Mouse (Mus musculus): ENCODE measurements around the gene Rnf157.

Rnf157 gene

DNA sequence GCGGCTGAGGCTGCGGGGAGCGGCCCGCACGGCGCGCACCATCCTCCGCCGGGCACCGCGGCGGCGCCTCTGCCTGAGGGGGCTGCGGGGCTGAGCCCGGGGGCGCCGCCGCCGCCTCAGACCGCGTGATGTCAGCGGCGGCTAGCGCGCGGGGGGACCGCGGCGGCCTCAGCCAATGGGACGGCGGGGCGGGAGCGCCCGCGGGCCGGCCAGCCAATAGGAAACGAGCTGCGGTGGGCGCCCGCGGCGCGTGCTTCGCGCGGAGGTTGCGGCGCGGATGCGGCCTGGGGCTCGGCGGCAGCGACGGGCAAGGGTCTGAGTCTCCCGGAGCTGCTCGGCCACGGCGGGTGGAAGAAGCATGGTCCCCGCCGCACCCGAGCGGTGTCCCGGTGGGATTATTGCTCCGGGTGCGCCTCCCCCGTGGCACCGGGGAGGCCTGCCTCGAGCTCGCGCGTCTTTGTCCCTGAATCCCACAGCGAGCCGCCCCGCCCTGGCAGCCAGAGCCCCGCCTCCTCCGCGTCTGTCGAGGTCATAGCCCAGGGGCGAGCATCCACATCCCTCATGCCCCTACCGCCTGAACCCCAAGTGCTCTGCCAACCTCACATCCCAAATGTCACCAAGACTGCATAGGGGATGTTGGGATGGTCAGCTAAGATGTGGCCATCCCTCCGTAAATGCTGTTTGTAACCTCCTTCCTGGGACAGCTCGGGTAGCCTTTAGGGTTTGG lies at the start of gene Rnf157:
Rnf157 (minus strand) TSS at position 129 of the 727 bp plus-strand sequence.
- DNase-seq: peak; percentile 89

GRCm38 (mm10) chr11:116459786-116460185 lies 47.0 kb upstream of the Rnf157 start:
- DNase-seq: no peak

DNA sequence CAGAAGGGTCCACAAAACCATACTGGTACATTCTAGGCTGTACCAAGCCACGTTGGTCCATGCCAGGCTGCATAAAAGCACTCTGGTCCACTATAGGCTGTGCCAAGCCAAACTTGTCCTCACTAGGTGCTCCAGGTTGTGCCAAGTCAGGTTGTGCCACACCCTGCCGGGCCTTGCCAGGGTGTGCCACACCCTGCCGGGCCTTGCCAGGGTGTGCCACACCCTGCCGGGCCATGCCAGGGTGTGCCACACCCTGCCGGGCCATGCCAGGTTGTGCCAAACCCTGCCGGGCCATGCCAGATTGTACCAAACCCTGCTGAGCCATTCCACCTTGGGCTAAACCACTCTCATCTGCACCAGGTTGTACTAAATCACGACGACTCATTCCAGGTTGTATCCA lies 43.4 kb upstream of the Rnf157 start:
- DNase-seq: no peak

GRCm38 (mm10) chr11:116453889-116454288 lies 41.1 kb upstream of the Rnf157 start:
- peak; percentile 44 for DNase-seq

- DNase-seq: no peak
Measured at GRCm38 (mm10) chr11:116449341-116449740, 36.5 kb upstream of the Rnf157 start.

DNA sequence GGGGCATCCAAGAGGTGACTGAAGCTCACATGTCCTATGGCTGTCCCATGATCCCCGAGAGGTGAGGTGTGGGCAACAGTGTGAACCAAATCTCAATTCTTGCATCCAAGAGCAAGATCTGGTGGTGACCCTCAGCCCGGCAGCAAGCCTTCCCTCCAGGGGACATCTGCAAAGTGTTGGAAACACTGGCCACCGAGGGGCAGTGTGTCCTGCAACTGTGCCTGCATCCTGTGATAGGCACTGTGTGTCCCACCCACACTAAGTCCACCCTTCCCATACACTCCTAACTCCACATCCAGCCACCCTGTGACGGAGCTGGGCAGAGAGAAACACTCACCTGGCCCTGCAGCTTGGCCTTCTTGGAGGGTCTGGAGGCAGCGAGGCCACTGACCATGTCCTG lies 35.0 kb upstream of the Rnf157 start:
- DNase-seq: no peak

DNA sequence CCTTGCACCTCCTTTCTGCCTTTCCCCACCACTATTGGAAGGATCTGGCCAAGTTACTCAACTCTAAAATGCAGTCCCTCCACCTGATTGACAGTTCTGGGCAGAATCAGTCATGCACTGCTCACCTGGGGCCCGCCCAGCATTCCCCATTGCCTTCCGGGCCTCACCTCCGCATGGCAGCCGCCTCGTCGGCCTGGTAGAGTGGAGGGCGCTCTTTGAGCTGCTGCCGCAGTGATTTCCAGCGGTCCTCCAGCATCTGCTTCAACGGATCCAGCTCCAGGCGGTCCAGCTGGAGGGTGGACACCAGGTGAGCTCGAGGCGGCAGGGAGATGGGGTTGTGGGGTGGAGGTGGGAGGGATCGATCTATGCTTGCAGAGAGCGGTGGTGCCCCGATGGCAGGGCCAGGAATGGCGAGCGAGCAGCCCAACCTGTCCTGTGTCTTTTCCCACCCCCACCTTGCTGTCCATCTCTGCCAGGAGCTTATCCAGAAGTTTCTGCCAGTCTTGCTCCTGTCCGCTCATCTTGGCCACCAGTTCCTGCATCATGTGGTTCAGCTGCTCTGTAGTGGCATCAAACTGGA lies 33.6 kb upstream of the Rnf157 start:
- DNase-seq: no peak

GRCm38 (mm10) chr11:116445596-116446307 lies 32.9 kb upstream of the Rnf157 start:
- peak; percentile 95 for DNase-seq

- no peak for DNase-seq
Measured at GRCm38 (mm10) chr11:116443935-116444334, 31.1 kb upstream of the Rnf157 start.

DNA sequence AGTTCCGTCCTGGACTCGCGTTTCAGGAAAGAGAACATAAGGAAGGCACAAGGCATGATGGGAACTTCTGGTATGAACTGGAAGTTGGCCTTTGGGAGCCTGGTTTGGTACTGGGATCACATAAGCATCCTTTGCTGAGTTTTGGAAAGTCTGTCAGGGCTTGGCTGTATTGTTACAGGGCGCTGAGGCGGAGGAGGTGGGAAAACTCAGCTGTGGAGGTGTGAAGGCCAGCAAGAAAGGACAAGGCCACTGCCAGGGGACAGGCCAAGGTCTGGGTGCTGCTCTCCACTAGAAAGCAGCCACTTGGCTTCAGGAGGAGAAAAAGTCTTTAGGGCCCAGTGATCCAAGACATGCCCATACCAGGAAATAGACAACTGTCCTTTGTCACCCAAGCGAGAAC lies 30.5 kb upstream of the Rnf157 start:
- DNase-seq: no peak

GRCm38 (mm10) chr11:116442867-116443177 lies 30.0 kb upstream of the Rnf157 start:
- DNase-seq: no peak

GRCm38 (mm10) chr11:116442129-116442866 lies 29.5 kb upstream of the Rnf157 start:
- DNase-seq: no peak

DNA sequence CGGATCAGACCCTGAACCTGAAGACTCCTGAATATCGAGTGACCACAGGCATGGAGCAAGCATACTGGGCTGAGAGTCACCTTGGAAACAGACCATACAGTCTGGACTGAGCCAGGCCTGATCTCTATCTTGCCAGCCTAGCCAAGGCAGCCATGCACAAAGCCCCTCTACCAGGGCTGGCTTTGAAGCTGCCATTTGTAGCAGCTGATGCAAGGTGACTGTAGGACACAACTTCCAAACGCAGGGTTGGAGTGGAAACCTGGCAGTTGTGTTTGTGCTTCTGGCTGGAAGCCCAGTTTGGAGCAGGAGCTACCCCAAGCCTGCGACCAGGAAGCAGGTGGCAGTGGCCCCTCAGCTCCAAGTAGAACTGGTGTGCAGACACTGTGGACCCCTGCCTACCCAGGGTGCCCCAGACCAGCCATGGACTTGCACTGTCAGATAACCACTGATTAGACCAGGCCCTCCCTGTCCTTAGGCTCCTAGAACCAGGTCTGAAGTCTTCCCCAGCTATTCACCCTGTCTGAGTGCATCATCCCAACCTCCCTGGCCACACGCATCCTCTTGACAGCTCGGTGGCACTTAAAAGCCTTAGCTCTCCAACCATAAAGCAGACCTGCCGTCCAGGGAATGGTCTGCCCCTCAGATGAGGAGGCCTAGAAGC lies 27.7 kb upstream of the Rnf157 start:
- no peak for DNase-seq

DNA sequence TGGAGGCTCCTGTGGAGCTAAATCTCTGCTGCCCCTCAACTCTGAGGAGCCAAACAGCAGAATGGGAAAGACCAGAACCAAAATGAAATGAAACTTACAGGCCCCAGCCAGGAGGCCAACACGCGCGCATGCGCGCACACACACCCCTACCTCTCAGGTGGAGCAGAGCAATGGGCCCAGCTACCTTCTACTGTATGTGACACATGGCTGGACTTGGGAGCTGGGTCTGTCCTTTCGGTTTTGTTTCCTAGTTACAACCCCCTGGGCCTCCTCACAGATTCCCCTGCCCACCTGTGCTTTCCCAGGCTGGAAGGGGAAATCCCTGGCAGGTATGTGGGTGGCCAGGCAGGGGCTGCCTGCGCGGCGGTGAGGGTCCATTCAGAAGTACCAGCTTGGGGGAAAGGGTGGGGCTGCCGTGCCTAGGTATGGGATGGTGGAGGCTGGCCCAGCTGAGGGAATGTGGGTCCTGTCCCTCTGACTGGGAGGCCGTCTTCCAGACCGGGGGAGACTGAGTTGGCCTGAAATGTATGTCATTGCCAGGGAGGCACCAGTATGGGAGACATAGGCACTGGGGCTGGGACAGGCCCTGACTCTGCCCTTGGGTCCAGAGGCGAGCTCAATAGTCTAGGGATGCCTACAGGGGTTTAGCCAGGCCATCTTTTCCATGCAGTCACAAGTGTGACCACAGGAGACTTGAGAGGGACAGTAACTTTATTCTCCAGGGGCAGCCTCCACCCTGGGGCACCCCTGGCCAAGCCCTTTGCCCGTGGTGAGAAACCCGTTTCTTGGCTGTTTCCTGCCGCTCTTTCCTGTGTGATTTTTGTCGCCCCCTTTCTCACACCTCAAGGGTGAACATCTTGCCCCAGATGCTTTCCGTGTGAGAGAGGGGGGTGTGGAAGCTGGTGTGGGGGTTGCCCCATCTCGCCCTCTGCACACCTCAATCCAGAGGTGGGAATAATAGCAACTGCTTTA lies 26.7 kb upstream of the Rnf157 start:
- DNase-seq: peak; percentile 66

DNA sequence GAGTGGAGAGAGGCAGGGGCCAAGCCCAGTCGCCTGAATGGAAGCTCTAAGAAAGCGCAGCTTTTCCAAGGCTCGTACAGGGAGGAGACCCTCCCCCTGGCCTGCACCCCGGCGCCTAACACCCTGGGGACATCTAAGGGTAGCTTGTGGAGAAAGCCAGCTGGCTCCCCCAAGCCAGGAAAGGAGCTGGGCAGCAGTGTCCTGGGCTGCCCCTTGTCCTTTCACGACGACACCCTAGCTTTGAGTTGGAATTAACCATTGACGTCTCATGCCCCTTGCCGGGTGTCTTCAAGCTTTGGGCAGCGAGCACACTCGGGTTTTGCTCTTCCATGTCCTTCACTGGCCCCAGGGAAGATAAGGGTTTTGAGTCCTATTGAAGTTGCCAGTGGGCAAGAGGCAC lies 24.7 kb upstream of the Rnf157 start:
- no peak for DNase-seq

GRCm38 (mm10) chr11:116436725-116437331 lies 24.0 kb upstream of the Rnf157 start:
- peak; percentile 22 for DNase-seq

DNA sequence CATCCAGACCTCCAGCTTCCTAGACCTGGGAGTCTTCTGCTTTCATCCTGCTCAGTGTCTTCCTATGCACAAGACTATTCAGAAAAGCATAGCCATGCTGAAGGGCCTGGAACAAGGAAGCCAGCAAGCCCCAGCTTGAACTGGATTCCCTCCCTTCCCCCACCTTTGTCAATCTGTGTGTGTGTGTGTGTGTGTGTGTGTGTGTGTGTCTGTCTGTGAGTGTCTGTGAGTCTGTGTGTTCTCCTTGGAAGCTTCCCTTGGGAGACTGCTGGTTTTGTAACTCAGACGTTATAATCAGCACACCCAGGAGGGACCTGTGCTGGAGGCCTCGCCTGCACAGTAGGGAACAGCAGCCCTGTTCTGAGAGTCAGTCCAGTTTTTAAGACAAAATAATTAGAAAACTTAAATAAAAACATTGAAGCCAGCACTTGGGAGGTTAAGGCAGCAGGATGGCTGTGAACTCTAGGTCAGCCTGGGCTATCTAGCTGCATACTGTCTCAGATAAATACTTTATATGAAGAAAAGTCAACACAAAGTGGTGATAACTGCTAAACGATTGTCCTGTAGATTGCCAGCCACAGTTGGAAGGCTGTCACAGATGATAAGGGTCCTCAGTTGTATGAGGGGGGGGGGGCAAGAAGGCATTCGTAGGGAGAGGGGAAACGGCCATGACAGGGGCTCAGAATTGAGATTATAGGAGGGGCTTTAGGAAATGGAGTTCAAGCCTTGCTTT lies 23.3 kb upstream of the Rnf157 start:
- DNase-seq: no peak

- peak; percentile 51 for DNase-seq
Measured at GRCm38 (mm10) chr11:116434967-116435752, 22.3 kb upstream of the Rnf157 start.

DNA sequence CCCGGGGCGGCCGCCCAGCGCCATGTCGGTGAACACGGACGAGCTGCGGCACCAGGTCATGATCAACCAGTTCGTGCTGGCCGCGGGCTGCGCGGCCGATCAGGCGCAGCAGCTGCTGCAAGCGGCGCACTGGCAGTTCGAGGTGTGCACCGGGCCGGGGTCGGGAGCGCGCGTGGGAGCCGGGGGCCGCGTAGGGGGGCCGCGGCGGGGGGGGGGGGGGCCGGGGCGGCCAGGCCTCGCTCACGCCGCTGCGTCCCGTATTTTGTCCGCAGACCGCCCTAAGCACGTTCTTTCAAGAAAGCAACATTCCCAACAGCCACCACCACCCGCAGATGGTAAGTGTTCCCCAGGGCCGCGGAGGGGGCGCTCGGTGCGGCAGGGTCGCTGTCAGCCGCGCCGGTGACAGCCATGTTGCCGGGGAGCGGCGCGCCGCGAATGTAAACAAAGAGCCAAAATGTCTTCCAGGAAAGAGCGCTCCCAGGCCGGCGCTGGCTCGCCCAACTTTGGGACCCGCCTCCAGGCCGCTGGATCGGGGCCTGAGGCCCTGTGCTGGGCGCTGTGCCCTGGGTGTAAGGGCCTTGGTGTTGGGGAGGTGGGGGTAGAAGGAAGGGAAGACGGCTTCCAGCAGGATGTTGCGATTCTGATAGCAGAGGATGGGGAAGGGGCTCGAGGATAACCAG lies 21.6 kb upstream of the Rnf157 start:
- DNase-seq: peak; percentile 76
